Mouse (Mus musculus): ENCODE data around the gene Pde7b.

Gene Pde7b

DNA sequence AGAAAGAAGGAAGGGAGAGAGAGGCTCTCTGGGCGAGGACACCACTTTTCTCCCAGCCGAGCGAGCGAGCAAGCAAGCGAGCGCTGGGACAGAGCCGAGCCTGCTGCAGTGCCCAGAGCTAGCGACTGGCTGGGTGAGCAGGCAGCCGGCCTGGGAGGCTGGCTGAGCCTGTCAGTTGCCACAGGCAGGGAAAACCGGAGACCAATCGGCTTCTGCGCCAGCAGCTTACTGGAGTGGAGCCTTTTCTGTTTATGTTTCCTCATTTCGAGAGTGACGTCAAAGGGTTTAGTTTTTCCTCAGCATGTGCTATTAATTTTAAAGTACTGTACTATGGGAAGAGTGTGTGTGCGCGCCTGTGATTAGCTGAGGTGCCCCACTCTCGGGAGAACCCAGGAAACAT, at the start of gene Pde7b:
Gene Pde7b (minus strand): TSS at position 173 of the 400 bp plus-strand sequence.
- no peak for DNase-seq (ENCODE audit: extremely low read depth, insufficient read length, low spot score)

DNA sequence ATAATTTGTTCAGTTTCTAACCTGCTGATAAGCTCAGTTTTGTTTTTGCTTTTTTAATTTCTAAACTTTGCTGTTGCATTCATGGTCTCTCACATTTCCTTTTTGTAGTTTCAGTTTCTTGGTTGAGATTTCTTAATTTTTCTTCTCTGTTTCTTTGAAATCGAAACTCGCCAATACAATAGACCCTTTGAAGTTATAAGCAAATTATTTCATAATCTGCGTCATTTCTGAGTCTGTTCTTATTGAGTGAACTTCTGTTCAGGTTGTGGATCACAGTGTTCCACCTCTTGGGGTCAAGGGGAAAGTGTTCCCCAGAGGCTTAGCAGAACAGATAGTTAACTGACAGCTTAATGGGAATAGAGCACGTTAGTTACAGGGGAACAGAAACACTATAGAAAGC, 47.2 kb upstream of the Pde7b start:
- DNase-seq (ENCODE audit: extremely low read depth, insufficient read length, low spot score) = no peak

DNA sequence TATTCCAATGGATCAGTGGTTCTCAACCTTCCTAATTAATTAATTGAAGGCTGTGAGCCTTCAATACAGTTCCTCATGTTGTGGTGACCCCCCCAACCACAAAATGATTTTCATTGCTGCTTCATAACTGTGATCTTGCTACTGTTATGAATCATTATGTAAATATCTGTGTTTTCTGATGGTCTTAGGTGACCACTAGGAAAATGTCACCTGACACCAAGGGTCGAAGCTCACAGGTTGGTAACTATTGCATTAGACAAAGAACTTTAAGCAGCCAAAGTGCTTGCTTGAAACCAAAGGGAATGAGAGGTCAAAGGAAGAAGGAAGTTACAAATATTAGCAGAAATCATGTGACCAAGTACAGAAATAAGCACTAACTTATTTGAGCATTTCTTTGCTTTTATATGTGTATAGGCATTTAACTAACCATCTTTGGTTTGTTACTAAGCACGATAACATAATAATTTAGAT, 45.6 kb upstream of the Pde7b start:
- no peak for DNase-seq (ENCODE audit: extremely low read depth, insufficient read length, low spot score)

DNA sequence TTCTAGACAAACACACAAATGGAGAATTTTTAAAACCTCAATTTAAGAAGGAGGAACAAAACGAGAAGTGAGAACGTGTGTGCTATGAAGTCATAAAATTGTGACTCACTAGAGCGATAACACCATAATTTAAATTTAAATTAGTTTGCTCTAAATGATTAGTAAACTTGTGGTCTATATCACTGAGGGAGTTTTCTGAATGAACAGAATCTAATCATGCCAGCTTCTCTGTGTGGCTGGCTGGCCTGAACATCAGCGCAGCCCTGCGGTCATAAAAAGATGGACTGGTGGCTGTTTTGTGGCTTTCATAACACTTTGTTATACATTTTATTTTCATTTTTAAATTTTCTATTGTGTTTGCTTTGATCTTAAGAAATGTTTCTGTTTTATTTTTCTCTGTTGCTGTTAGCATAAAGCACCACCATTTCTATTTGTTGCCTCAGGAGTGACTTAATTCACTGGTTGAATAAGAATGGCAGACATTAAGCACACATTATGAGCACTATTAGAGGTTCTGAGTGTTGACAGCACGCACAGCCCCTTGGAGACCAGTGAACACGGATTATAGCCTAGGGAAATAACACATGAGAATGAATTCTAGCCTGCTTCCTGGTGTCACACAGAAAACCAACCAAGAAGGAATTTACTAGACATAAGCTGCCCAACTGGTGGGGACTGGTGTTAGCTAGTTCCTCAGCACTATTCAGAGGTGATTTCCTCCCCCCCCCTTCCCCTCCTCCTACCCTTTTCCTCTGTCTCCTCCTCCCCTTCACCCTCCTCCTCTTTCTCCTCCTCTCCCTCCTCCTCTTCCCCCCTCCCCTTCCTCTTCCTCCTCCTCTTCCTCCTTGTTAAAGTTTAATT, 44.9 kb upstream of the Pde7b start:
- DNase-seq (ENCODE audit: extremely low read depth, insufficient read length, low spot score) = no peak

DNA sequence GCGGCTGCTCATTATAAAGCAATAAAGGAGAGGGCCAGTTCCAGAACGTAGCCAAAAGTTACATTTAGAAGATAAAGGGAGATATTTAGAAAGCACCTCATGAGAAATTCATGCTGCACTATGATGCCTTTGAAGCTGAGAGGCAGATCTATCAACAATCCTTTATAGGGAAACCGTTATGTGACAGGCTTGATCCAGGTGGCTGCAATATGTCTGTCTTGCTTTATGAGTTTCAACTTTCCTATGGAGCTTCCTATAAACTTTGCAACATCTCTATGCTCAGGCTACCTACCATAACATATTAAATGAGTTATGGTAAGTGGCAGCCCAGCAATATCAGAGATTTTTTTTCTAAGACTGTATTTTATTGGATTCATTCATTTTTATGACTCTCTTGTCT, 39.5 kb upstream of the Pde7b start:
- DNase-seq (ENCODE audit: extremely low read depth, insufficient read length, low spot score) = no peak

DNA sequence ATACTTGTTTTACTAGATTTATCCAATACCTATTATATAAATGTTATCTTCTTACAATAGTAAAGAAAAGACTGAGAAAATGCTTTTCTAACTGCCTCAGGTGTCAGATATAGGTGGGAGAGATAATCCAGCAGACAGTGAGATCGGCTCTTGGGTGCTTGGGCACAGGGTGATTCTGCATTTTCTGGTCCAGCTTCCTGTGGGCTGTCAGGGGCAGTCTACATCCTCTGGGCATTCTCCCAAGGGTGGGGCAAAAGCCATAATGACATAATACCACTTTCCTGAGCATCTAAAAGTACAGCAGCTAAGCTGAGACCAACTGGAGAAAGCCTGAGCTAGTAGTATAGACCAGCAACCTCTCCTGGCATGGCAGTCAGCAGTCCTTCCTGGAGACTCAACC, 34.1 kb upstream of the Pde7b start:
- no peak for DNase-seq (ENCODE audit: extremely low read depth, insufficient read length, low spot score)

DNA sequence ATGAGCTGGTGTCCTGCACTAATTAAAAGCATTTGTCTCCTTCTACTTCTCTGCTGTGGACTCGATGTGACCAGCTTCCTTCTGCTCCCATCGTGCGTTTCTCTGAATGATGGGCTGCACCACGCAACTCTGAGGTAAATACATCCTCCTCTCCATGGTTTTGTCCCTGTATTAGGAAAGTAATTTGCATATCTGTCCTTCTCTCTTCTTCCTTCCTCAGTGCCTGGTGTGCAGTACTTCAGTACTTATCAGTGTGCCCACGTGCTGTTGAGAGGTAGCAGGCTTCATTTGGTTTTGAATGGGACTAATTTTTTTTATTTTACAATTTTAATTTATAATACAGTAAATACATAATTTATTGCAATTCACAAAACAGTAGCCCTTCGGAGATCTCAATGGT, 33.4 kb upstream of the Pde7b start:
- no peak for DNase-seq (ENCODE audit: extremely low read depth, insufficient read length, low spot score)

DNA sequence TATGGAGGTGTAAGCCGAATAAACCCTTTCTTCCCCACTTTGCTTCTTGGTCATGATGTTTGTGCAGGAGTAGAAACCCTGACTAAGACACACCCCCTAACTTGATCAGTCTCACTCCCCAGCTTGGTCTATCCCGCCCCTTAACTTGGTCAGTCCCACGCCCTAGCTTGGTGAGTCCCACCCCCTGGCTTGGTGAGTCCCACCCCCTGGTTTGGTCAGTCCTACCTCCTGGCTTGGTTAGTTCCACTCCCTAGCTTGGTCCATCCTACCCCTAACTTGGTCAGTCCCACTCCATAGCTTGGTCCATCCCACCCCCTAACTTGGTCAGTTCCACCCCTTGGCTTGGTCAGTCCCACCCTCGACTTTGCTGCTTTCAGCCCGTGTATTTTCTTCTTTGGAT, 31.3 kb upstream of the Pde7b start:
- no peak for DNase-seq (ENCODE audit: extremely low read depth, insufficient read length, low spot score)

DNA sequence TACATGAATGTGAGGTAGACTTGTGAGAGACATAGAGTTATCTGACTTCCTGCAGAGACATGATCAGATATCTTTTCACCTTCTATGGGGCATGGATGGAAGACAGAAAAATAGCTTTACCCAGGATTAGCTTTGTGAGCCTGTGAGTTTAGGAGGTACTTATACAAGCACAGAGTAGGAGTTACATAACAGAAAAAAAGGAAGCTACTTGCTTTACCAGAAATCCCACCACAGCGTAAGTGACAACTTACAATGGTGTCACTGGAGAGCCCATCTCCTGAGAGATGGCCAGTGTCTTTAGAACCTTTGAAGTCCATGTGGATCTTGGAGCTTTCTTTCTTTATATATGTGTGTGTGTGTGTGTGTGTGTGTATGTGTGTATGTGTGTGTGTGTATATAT, 28.0 kb upstream of the Pde7b start:
- DNase-seq (ENCODE audit: extremely low read depth, insufficient read length, low spot score) = no peak

DNA sequence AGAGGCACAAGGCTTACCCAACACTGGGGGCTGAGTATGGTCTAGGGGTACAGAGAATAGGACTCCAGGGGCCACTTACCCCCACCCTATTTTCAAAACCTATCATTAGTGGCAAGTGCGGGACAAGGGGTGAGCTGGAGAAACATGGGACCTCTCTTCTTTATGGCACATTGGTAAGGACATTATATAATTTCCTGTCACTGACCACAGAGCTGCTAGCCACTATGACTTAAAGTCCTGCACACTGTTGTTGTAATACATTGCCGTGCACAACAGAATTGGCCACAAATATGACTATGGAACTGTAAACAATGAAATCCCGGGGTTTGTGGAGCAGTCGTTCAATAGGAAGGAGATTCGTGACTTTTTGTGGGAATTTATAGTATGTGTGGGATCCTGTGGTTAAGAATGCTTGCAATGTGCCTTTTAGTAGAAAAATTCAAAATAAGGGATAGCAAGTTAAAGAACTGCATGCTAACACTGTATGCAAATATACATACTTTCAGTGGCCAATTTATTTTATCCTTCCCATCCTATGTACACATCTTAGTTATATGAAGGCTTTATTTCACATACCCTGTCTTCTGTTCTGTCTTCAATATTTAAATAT, 25.9 kb upstream of the Pde7b start:
- DNase-seq (ENCODE audit: extremely low read depth, insufficient read length, low spot score) = no peak

DNA sequence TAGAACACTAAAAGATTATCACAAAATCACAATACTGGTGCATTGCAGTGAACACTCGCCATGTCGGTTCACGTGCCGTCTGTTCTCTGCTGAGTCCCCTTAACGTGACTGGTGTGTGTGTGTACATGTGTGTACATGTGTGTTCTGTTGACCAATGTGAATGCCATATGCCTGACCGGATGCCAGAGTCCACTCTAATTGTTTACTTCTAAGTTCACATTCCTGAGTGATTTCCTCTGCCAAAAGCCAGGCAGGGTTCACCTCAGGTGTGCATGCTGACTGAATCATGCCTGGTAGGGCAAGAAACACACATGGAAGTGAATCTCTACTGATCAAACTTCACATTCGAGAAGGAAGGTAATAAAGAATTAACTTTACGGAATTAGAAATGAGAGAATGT, 24.1 kb upstream of the Pde7b start:
- no peak for DNase-seq (ENCODE audit: extremely low read depth, insufficient read length, low spot score)

DNA sequence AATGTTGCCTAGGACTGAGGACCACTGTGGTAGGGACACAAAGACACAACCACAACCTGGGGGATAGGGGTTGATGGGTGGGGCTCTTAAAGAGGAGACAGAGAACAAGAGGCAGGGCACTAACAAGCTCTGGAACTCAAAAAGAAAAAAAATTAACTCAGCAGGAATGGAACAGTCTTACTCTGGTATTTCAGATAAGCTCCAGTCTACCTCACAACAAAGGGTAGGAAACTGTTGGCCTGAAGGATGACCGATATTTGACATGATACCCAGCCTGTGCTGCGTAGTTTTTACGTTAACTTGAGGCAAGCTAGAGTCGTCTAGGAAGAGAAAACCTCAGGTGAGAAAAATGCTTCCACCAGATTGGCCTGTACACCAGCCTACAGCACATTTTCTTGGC, 22.4 kb upstream of the Pde7b start:
- no peak for DNase-seq (ENCODE audit: extremely low read depth, insufficient read length, low spot score)

DNA sequence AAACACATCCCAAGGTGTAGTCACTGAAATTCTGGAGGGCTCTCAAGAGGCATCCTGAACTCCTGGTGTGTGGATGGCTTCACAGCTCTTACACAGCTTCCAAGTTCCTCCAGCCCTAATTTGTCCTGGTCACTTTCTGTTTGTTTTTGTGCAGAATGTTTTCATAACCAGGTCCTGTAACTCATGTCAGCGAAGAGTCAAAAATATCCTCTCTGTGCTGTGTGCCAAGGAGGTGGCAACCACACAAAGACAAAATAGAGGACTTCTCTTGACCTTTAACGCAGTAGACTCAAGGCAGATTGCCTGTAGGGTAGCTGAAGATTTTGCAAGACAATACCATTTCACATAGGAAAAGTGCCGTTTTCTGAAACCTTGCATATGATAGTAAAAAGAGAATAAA, 14.9 kb upstream of the Pde7b start:
- DNase-seq (ENCODE audit: extremely low read depth, insufficient read length, low spot score) = no peak

DNA sequence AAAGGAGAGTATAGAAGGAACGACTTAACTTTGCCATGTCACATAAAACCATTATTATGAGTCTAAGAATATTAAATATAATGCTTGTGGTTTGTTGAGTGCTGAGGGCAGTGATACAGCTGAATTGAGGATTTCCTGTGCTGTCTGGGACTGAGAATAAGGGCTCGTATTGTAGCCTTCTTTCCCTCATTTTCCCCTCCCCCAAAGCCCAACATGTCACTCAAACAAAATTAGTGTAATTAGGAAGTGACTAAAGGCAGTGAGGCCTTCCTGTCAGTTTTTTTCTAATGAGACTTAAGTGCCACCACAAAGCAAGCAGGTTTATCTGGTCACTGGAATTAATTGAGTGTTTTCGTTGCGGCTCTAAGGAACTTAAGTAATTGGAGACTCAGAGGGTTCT, 12.3 kb upstream of the Pde7b start:
- no peak for DNase-seq (ENCODE audit: extremely low read depth, insufficient read length, low spot score)

DNA sequence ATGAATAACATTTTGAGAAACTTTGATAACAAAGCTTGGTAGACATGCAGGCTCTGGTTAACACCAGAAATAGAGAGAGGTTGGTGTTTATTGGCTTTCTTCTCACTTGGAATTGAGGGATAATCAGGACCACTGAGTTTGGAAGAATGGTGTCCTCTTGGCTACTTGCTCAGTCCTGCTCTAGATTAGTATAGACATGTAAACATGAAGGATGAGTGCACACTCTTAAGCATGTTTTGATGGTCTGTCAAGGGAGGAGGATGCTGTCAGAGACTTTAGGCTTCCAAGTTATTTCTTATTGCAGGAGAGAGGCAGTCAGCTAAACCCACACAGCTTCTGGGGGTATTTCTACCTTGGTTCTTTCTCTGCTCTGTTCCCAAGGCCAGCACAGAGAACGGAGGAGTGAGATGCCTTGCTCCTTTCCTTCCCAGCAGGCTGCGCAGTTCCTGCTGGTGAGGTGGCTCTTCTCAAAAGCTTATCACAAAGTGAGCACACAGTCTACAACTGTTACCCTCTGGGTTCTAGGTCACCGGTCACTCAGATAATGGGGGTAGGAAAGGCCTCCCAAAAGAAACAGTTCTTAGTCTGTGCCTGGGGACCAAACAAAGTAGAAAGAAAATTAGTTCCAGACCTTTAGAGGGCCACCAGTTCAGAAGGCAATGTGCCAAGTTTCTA, 11.0 kb upstream of the Pde7b start:
- no peak for DNase-seq (ENCODE audit: extremely low read depth, insufficient read length, low spot score)

DNA sequence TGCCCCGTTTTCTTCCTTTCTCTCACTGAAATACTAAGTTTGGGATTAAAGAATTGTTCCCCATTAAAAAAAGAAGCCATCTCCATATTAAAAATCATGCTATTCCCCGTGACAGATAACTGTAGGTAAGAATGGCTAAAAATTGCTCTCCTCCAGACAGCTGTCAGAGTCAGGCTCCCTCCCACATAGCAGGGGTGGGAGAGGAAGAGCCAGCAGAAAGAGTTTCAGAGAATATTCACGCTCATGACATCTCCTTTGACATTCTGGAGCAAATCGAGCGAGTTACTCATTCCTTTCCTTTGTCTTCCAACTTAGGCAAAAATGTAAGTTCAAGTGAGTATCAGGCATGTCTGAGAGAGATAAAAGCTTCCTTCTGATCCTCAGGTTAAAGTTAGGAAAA, 8.7 kb upstream of the Pde7b start:
- no peak for DNase-seq (ENCODE audit: extremely low read depth, insufficient read length, low spot score)

DNA sequence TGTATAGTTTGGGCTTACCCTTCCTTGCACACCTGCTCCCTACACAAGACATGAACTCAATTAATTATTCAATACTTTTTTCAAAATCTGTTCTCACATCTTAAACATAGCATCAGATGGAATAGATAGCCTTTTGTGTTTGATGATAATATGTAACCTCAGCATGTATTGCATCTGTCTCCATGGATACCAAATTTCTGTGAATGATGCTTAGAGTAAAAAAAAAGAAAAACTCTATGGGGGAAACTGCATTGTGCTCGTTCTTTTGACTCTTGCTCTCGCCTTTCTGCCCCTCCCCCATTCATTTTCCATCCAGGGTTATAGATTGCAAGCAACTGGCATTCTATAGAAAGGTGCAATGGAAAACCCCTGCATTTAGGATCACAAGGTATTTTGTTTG, 7.3 kb upstream of the Pde7b start:
- DNase-seq (ENCODE audit: extremely low read depth, insufficient read length, low spot score) = no peak

DNA sequence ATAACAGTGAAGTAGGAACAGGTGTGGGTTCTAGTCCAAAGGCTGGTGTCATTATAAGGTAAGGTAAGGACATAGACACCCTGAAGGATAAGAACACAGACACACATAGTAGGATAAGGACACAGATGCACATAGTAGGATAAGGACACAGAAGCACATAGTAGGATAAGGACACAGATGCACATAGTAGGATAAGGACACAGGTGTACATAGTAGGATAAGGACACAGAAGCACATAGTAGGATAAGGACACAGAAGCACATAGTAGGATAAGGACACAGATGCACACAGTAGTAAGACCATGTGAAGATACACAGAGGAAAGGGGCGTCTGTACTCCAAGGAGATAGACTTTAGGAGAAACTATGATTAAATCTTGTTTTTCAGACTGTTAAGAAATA, 5.2 kb upstream of the Pde7b start:
- DNase-seq (ENCODE audit: extremely low read depth, insufficient read length, low spot score) = no peak

DNA sequence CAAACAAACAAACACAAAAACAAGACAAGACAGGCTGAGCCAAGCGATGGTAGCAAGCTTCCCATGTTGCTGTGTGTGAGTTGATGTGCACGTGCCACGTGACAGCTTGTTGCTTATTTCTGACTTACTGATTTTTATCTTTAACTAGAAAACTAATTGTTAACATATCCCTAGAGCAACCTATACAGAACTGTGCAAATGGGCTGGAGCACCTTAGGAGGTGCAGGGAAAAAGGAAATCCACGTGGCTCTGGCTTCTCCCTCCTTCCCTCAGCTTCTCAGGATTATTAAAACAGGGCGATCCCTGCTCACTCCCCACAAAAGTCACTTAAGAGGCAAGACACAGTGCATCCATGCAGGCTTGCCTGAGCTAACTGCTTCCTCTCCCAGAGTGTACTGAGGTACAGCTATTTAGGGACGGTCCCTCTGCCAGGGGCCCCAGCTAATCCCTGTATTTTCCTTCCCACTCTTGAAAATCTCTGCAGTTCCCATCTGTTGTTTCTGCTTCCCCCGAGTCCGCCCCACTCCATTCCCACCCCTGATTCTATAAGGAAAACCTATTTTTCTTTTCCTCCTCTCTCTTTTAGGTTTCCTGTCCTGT, 606 bp upstream of the Pde7b start:
- DNase-seq (ENCODE audit: extremely low read depth, insufficient read length, low spot score) = no peak

DNA sequence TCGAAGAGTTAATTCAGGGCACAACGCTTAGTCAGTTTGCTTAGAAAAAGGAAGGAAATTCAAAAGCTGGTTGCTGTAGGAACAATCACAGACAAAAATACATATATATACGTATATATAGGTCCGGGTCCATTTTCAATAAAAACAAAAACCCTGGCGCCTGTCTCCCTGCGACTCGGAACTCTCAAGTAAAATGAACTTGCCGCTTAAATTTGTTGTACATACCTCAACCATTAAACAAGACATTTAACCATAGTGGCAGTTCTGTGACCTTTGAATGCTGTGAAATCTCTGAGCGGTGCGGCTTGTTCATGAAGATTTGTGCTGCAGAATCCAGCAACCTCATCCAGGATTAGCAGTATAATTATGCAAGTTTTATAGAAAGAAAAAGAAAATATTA, 427 bp downstream of the Pde7b start:
- DNase-seq (ENCODE audit: extremely low read depth, insufficient read length, low spot score) = no peak

DNA sequence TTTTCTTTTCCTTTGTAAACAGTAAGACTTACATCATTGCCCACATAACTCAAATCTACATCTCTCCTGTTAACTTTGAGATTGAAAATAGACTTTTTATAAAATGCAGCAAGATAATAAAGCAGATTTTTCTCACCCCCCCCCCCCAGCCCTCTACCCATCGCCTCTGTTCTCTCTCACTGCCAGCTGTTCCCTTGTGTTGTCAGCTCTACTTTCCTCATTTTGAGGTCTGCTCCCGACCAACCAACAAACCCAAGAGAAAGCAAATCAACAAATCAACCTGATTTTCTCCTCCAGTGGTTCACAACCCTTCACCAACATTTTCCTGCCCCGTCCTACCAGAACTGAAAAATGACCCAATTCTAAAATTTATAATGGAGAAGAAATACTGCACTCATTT, 916 bp downstream of the Pde7b start:
- no peak for DNase-seq (ENCODE audit: extremely low read depth, insufficient read length, low spot score)

Measured in 3134 (cell line).